In the genomic region with DNA sequence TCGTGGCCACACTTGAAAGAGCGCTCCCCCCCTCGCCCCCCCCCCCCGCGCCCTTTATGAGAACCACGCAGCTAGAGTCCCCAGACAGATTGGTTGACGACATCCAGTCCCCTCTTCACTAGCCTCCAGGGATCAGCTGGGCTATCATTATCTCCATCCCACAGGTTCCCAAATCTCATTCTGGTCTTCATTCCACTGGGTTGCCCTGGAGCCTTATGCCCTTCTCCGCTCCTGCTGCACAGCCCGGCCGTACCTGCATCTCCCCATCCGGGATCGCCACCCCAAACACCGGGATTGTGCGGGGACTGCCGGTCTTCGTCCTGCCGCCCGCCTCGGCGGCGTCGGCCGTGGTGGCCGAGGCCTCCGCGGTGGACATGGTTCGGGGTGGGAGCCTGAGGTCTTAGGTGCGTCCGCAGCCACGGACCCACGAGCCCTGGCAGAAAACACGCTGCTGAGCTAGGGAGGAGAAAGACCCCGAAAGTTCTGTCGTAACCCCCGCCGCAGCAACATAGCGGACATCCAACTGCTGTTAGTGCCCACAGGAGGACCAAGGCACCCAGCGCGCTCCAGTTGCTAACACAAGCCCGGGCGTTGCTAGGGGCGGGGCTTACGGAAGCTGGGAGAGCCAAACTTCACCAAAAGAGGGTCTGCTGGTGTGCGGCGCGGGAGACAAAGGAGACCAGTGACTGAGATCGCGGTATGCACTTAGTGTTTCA, we compare ENCODE assay signal across 8 mouse cellular contexts. TPM values are rescaled to one million over a fixed set of nuclear protein-coding genes. Genes with fewer than 3 reads are reported as not detected.
A peak's percentile ranks its signal among the peaks of the same experiment; 100 is the strongest.
DNase-seq lines count a peak whose midpoint lies in the region; ATAC-seq lines count a peak whose summit lies in the region.

A gene (minus strand): TSS at position 585 of the 716 bp plus-strand sequence.

- H3K36me3 ChIP-seq in megakaryocyte, embryonic 14.5 days (replicated peaks; ENCODE audit: low read length): no peaks in the 10 kb centered on the region
- H3K36me3 ChIP-seq in embryonic facial prominence, embryonic 10.5 days (replicated peaks): peaks cover 4% of the 10 kb centered on the region
- H3K36me3 ChIP-seq in midbrain, embryonic 11.5 days (ENCODE audit: control insufficient read depth, insufficient read depth, low read length): peaks cover 2% of the 10 kb centered on the region; the same call in 1 of the 2 replicates
- H3K36me3 ChIP-seq in stomach, embryonic 14.5 days (ENCODE audit: control insufficient read depth, insufficient read depth, low read length): peaks cover 1% of the 10 kb centered on the region; the same call in 1 of the 2 replicates

- peak within 1 kb of the TSS; percentile 73 for H3K9ac ChIP-seq in midbrain, embryonic 11.5 days (ENCODE audit: low read length)
- peak within 1 kb of the TSS; percentile 55 for H3K9ac ChIP-seq in stomach, embryonic 14.5 days (replicated peaks; ENCODE audit: low read depth, low read length)

- no peak for ATAC-seq in megakaryocyte, adult 5-6 weeks (ENCODE audit: poor library complexity, severe bottlenecking)
- ATAC-seq in midbrain, embryonic 11.5 days (ENCODE audit: low FRiP score): peak; percentile 99
- peak; percentile 94 for ATAC-seq in stomach, embryonic 14.5 days (ENCODE audit: insufficient number of reproducible peaks, insufficient read depth, low FRiP score, low read depth)

- intact Hi-C loops in left cerebral cortex, postnatal 36 days (cut with DNase I): no loop called here

- peaks cover 8% of the 10 kb centered on the region for H3K4me1 ChIP-seq in megakaryocyte, embryonic 14.5 days
- H3K4me1 ChIP-seq in embryonic facial prominence, embryonic 10.5 days: peaks cover 18% of the 10 kb centered on the region
- H3K4me1 ChIP-seq in midbrain, embryonic 11.5 days (ENCODE audit: control insufficient read depth, insufficient read depth, low read length): peaks cover 4% of the 10 kb centered on the region; the same call in 1 of the 2 replicates
- no peaks in the 10 kb centered on the region for H3K4me1 ChIP-seq in stomach, embryonic 14.5 days (ENCODE audit: control insufficient read depth, insufficient read depth, low read length)

- H3K9me3 ChIP-seq in megakaryocyte, embryonic 14.5 days: no peaks in the 10 kb centered on the region
- no peaks in the 10 kb centered on the region for H3K9me3 ChIP-seq in embryonic facial prominence, embryonic 10.5 days
- H3K9me3 ChIP-seq in midbrain, embryonic 11.5 days (ENCODE audit: control insufficient read depth, low read length): no peaks in the 10 kb centered on the region
- no peaks in the 10 kb centered on the region for H3K9me3 ChIP-seq in stomach, embryonic 14.5 days (ENCODE audit: control insufficient read depth, low read depth, low read length)

- H3K4me2 ChIP-seq in midbrain, embryonic 11.5 days: peak within 1 kb of the TSS; percentile 93
- H3K4me2 ChIP-seq in stomach, embryonic 14.5 days (replicated peaks; ENCODE audit: low read depth, low read length): peak within 1 kb of the TSS; percentile 97

- peak within 1 kb of the TSS; percentile 86 for H3K4me3 ChIP-seq in megakaryocyte, embryonic 14.5 days (replicated peaks)
- H3K4me3 ChIP-seq in embryonic facial prominence, embryonic 10.5 days: peak within 1 kb of the TSS; percentile 85
- H3K4me3 ChIP-seq in midbrain, embryonic 11.5 days (ENCODE audit: low read depth, low read length): peak within 1 kb of the TSS; percentile 72
- peak within 1 kb of the TSS; percentile 71 for H3K4me3 ChIP-seq in stomach, embryonic 14.5 days (ENCODE audit: low read depth, low read length)

- DNase-seq in embryonic facial prominence, embryonic 10.5 days (ENCODE audit: low spot score): peak; percentile 94
- peak; percentile 44 to 82 for DNase-seq in heart, adult 18-20 months
- DNase-seq in kidney, adult 11 months: peak; percentile 61
- peak; percentile 89 for DNase-seq in left cerebral cortex, postnatal 36 days (ENCODE audit: low spot score in 2 of 2)
- peak; percentile 99 for DNase-seq in midbrain, embryonic 11.5 days (ENCODE audit: low spot score, missing footprints)

- peaks cover 26% of the 10 kb centered on the region for H3K27me3 ChIP-seq in megakaryocyte, embryonic 14.5 days (replicated peaks)
- H3K27me3 ChIP-seq in embryonic facial prominence, embryonic 10.5 days (replicated peaks; ENCODE audit: low read depth, poor library complexity, severe bottlenecking): peaks cover 18% of the 10 kb centered on the region
- no peaks in the 10 kb centered on the region for H3K27me3 ChIP-seq in midbrain, embryonic 11.5 days (ENCODE audit: control insufficient read depth, insufficient read depth, low read length)
- no peaks in the 10 kb centered on the region for H3K27me3 ChIP-seq in stomach, embryonic 14.5 days (ENCODE audit: control insufficient read depth, insufficient read depth, low read length)

- peak within 1 kb of the TSS; percentile 87 for H3K27ac ChIP-seq in embryonic facial prominence, embryonic 10.5 days (replicated peaks)
- H3K27ac ChIP-seq in midbrain, embryonic 11.5 days (ENCODE audit: low read depth, low read length): no peak within 1 kb of the TSS
- no peak within 1 kb of the TSS for H3K27ac ChIP-seq in stomach, embryonic 14.5 days (ENCODE audit: low read length)

- under 1% methylated on average over 48 of the region's 48 CpGs for WGBS in embryonic facial prominence, embryonic 10.5 days
- WGBS in midbrain, embryonic 11.5 days: under 1% methylated on average over 47 of the region's 48 CpGs
- WGBS in stomach, embryonic 14.5 days: under 1% methylated on average over 46 of the region's 48 CpGs

RNA-seq across cellular contexts. Expression of the gene that starts here (rescaled TPM):
- polyA plus RNA-seq in megakaryocyte, embryonic 14.5 days (2012; ENCODE audit: insufficient read depth, low replicate concordance): not detected in 2 replicates
- total RNA-seq in megakaryocyte, adult 5-6 weeks (2015): not detected in 2 replicates
- total RNA-seq in megakaryocyte, adult 5-6 weeks (2017): not detected in 2 replicates
- 2.3 and 2.9 TPM in 2 replicates for polyA plus RNA-seq in embryonic facial prominence, embryonic 10.5 days (2016; fragmentation: Nextera tagmentation; extraction: Ambion mirVana)
- under 1 TPM; 0.69 to 0.87 TPM for total RNA-seq in heart, adult 18-20 months (2021)
- total RNA-seq in left cerebral cortex, postnatal 36 days (2021): 10 to 100 TPM; 16.8 to 33.1 TPM
- 5.3 TPM in 2 replicates for polyA plus RNA-seq in midbrain, embryonic 11.5 days (2014; fragmentation: Nextera tagmentation; extraction: Ambion mirVana)
- 3.4 and 4.0 TPM in 2 replicates for polyA plus RNA-seq in stomach, embryonic 14.5 days (2014; fragmentation: Nextera tagmentation; extraction: Ambion mirVana)

Comparison
In these comparisons a context has a peak if more than half of its experiments do, and no peak if none do; other contexts are left out.
1. RNA of the gene that starts here (total RNA-seq): 16.8 to 33.1 TPM in left cerebral cortex, postnatal 36 days; 0.69 to 0.87 TPM in heart, adult 18-20 months and not detected in megakaryocyte, adult 5-6 weeks; every median in the first group is over 4 times any median in the second.
2. Peak in DNase-seq in heart, adult 18-20 months; RNA of the gene not detected or under 1 TPM.
3. Peak in every context shown above with its lines, with median percentiles within 50 percentile points of each other: H3K4me3 ChIP-seq and DNase-seq.